Mouse (Mus musculus) left cerebral cortex, postnatal 4 days (tissue): ENCODE data around the gene Limd1. TPM values are rescaled to one million over a fixed set of nuclear protein-coding genes. Genes with fewer than 3 reads are reported as not detected.

Experiments used
- DNase-seq: peaks from one replicate; pipeline ENCODE4 v3.0.0-alpha.2; 2022
- intact Hi-C: fragments of 180-260 bp; cut with DNase I; formaldehyde crosslinking; loops from one replicate; pipeline ENCODE4 v1.15.1; 2025
- total RNA-seq, 2 experiments: library from RNA; stranded (reverse); gene quantifications; 2 replicates each; pipeline ENCODE4 v1.2.3; 2021

Gene Limd1
- total RNA-seq, 2 experiments from 2014 or later, result 9.5 to 10.2 TPM

DNA sequence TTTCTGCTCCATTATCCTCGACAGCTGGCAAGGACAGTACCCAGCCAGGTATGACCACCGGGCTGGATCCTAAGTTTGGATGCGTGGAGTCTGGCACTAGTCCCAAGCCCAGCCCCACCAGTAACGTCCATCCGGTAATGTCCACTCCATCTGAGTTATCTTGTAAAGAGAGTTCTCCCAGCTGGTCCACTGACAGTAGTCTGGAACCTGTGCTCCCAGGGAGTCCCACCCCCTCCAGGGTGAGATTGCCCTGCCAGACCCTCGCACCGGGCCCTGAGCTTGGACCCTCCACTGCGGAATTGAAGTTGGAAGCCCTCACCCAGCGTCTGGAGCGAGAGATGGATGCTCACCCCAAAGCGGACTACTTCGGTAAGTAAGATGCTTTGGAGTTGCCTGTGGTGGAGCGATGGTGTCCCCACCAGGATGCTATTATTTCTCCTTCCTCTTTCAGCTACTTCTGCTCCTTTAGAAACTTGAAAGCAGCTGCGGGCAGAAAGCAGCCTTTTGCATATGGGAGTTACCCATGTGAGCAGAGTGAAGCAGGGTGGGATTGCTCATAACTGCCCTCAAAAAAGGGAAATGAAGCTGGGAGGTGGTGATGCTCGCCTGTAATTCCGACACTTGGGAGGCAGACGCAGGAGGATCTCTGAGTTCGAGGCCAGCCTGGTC, 1.9 kb downstream of the Limd1 start:
- intact Hi-C loops, result no loop called here
- DNase-seq, result no peak

DNA sequence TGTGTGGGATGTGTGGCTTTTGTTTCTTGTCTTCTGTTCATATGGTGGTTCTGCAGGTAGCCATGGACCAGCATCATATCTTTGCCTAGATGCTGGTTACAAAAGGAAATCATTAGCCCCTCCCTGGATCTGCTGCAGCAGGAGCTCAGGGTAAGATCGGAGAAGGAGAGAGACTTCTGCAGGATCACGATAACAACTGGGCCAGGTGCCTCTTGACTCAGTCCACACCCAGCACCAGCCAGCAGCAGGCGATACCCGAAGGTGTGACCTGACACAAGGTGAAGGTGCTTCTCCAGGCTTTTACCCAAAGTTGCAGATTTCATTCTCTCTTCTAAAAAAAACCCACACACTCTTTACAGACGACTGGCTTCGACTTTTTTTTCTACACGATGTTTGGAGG, 2.6 kb downstream of the Limd1 start:
- DNase-seq, result no peak
- intact Hi-C loops, result no loop called here

DNA sequence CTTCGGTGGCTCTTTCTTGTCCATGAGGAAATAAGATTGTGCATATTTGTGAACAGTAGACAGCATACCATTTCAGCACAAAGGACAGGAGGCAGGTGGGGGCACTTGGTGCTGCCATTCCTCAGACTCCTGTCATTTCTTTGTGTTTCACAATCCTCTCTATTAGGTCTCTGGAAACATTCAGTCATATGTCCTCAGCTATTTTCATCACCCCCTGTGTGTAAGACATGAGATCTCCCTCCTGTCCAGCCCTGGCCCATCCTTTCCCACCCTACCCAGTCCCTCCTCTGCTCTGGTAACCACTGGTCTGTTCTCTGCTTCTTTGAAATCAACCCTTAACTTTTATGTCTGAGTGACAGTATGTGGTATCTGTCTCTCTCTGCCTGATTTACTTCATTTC, 5.1 kb downstream of the Limd1 start:
- intact Hi-C loops, result no loop called here

DNA sequence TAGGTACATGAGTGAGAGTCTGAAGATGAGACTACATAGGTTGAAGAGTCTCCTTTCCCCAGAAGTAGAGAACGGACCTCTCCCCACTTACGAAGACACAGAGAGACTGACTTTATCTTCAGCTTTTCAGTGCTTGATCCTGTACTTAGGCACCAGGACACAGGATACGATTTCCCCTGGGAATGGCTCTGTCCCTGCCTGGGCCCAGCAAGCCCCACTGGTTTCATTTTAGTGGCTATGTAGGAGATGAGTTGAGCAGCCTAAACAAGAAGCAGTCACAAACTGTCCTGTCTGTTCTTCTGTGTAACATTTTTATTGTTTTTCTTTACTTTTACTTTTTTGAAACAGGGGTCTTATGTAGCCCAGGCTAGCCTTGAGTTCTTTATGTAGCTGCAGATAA, 6.3 kb downstream of the Limd1 start:
- intact Hi-C loops, result no loop called here
- DNase-seq, result no peak

More for the DNA sequence above, 5.1 kb downstream of the Limd1 start:
- no peak for DNase-seq

DNA sequence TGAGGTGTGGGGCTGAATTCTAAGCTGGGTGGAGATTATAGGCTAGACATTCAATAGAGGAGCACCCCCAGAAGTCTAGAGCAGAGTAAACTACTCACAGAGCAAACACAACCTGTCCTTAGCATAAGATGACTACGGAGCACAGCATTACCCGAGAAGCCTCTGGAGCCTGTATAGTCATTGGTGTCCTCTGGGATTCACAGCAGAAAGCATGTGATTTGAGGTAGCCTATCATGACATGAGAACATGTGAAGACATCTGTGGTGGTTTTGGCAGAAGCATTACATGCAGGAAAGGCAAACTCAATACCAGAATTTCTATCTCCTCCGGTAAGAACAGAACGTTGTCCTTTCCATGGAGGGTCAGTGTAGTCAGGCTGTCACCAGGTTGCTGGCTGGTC, 7.1 kb downstream of the Limd1 start:
- no peak for DNase-seq
- intact Hi-C loops, result no loop called here

DNA sequence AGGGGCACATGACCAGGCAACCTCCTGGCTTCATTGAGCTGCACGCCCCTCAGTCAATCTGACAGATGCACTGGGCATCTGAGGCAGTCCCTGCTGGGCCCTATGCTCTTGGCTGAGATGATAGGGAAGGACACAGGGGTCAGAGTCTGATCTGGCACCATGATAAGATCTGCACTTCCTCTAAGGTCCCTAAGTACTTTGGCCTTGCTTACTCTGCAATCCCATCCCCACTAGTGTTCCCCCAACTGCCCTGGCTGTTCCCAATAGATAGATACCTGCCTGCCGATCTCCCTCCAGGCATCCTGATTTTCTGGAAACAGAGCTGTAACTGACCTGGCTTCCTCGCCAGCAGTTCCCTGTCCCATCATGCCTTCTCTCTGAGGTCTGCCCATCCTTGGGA, 8.1 kb downstream of the Limd1 start:
- DNase-seq, result no peak
- intact Hi-C loops, result no loop called here

DNA sequence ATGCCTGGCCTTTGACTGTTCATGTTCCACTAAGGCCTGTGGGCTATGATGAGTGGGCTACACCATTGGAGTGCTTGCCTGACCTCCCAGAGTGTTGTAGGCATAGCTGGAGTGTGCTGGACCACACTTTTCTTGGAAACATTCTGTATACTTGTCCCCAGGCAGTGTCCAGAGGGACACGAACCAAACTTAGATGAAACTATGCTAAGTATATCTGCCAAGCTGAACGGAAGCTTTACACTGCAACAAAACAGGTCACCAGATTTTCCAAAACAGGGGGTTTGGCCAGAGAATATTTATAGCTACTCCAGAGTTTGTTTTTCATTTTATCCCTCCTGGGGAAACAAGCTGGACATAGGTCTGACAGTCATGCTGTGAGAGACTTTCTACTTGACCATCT, 10.6 kb downstream of the Limd1 start:
- intact Hi-C loops, result no loop called here
- no peak for DNase-seq

DNA sequence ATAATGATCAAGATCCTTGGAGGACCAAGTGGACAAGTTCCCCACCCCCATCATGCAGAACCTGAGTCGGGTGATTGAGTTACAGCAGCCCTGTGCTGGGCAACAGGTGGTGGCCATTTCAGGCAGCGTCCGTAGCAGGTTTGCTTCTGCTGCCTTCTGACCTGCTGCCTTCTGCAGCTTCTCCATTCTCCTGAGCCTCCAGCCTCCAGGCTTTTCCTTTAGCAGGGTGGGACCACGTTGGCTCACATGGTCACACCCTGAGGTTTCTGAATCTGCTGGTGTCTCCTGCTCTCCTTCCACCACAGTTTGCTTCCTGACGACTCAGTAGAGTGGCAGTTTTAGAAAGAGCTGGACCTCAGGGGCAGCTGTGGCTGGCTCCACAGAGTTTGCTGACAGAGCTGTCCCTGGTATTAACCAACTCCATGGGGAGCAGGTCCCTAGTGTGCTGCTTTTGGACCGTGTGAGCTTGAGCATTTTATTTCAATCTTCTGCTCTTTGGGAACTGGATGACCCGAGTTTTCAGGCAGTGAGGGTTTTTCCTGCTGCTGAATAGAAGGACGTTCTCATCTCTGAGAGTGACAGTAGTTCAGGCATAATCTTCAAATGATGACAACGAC, 11.3 kb downstream of the Limd1 start:
- intact Hi-C loops, result no loop called here
- no peak for DNase-seq

DNA sequence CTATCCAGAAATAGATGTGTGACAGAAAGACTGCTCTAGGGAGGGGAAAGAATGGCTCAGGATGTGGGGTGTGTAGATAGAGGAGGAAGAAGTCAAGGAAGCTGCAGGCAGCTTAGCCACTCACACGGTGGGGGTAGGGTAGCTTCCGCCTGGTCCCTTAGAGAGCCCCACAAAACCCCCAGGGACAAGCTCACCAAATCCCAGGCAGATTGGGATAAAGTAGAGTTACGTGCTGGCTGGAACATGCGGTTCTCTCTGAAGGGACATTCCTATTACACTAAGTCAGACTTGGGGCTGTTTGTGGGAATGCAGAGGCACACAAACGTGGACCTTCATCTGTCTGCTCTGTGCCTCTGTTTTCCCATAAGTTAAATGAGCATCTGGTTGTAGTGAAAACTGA, 12.4 kb downstream of the Limd1 start:
- DNase-seq, result no peak
- intact Hi-C loops, result no loop called here

DNA sequence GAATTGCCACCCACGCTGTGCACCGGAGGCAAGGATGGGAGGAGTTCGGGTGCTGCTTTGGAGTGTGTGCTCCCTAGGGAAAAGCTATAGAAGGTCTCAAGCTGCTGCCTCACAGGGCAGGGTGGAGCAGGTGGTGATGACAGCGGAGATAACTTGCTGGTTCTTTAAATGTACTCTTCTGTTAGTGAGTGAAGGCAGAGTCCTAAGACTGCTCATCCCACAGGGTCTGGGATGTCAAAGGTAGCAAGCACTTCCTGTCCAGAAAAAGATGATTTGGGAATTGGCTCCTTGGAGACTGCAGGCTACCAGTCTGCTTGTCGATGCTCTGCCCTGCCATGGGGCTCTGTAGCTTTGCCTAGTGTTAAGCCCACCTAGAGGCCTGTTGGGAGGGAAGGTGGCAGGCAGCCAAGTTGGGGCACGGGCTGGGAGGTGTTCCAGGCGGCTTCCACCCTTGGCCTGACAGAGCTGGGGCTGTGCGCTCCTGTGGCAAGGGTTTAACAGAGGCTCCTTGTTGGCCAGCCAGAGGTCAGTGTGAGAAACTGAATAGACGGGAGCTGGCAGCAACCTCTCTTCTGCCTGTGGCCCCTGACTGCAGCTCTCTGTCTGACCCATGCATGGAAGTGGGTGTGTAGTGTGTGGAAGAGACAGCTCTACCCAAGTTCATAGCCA, 13.5 kb downstream of the Limd1 start:
- intact Hi-C loops, result no loop called here
- peak; percentile 80 for DNase-seq

DNA sequence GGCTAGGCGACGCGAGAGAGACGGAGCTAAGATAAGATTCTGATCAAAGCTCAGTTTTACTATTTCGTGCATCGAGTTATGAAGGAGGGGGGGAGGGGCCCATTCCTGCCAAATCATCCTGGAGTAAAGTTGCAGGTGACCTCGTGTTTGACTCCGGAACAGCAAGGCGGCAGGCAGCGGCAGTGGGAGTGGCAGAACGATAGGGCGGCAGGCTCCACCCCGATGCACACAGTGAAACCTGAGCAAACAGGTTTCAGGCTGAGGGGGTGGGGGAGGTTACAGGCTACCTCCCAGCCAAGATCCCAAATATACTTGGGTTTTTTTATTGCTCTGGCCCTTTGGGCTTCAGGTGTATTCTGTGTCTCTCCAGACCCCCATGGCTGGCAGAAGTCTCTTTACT, 18.2 kb downstream of the Limd1 start:
- no peak for DNase-seq
- intact Hi-C loops, result no loop called here

DNA sequence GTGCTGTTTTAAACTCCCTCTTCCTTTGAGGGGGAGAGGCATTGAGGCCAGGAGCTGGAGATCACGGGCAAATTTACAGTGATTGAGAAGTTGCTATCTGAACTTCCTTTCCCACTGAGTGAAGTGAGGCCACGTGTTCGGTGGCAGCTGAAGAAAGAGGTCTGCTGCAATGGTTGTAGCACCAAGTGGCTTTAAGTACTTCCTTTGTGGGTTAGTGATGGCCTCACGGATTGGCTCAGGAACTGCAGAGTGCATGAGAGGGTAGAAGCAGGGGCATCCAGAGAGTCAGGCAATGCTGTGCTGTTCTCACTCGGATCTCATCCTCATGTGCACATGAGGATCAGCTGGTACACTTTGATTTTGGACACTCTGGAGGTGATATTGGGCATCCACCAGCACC, 19.4 kb downstream of the Limd1 start:
- DNase-seq, result no peak
- intact Hi-C loops, result no loop called here

DNA sequence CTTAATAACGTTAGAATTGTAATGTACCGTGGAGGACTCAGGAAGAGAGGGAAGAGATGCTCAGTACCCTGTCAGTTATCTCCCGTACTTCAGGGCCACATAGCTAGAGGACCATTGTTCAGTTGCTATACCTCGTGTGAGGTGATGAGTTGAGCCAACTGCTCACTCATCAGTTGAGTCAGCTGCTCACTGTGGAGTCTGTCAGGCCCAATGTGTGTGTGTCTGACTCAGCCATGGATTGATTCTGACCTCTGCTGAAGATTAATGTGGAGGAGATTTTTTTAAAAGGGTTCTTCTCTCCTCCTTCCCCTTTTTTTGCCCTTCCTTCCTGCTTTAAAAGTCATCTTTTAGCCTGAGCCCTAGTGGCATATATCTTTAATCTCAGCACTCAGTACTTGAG, 22.0 kb downstream of the Limd1 start:
- no peak for DNase-seq
- intact Hi-C loops, result no loop called here

DNA sequence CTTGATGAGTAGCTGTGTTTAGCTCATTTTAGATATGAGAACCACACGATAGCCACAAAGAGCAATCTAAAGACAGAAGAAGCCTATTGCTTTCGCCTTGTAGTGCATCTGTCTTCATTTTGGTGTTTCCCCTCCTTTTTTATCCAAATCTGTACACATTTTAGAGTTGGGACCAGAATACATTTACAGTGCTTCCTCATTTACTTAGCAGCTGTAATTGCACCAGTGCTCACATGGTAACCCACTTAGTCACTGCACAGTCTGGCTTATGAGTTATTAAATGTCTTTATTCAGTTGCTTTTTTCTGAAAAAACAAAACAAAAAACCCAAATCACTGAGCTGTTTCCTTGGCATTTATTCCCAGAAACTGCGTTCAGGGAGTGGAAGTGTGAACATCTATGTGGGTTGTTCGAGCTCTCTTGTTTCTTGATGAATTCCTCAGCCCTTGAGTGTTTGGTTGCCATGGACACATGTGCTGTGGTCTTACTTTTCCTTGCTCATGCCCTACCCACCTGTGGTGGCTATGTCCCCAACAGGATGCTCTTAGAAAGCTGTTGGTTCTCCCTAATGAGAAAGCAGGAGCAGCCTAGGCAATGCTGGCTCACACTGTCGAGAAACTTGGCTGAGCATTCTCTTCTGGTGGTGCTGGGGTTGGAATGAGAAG, 24.8 kb downstream of the Limd1 start:
- no peak for DNase-seq
- intact Hi-C loops, result no loop called here

DNA sequence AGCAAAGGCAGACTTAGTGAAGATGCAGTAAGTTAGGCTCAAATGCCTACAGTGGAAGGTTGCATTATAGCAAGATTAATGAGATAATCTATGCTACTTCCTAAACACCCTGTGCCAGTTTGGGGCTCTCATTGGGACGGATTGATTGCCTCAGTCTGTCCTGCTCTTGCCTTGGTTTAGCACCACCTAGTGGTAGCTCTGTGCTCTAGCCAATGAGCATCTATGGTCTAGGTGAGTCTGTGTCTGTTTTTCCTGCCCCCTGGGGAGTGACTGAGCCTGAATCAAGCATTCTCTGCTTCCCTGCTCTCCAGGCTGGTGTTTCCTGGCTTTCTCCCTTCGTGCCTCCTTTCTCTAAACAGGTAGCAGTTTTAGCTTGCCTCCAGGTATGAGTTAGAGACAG, 25.8 kb downstream of the Limd1 start:
- intact Hi-C loops, result no loop called here
- peak; percentile 56 for DNase-seq

DNA sequence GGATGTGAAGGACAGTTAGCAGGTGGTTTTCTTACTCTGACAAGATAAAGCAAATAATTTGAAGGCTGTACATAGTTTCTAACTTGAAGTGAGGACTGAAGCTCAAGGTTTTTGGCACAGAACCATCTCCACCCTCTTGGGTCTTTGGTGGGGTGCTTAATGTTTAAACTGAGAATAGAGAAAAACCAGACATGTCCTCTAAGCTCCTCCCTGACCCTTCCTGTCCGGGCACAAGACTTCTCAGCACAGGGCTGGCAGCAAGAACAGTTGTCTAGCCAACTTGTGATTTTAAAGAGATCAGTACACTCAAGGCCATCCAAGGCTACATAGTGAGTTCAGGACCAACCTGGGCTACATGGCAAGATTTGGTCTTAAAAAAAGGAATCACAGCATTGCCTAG, 27.1 kb downstream of the Limd1 start:
- intact Hi-C loops, result loop anchor here (5.0 kb wide), 1 partner anchor 48 kb away; no protein-coding TSS in a partner anchor
- no peak for DNase-seq

DNA sequence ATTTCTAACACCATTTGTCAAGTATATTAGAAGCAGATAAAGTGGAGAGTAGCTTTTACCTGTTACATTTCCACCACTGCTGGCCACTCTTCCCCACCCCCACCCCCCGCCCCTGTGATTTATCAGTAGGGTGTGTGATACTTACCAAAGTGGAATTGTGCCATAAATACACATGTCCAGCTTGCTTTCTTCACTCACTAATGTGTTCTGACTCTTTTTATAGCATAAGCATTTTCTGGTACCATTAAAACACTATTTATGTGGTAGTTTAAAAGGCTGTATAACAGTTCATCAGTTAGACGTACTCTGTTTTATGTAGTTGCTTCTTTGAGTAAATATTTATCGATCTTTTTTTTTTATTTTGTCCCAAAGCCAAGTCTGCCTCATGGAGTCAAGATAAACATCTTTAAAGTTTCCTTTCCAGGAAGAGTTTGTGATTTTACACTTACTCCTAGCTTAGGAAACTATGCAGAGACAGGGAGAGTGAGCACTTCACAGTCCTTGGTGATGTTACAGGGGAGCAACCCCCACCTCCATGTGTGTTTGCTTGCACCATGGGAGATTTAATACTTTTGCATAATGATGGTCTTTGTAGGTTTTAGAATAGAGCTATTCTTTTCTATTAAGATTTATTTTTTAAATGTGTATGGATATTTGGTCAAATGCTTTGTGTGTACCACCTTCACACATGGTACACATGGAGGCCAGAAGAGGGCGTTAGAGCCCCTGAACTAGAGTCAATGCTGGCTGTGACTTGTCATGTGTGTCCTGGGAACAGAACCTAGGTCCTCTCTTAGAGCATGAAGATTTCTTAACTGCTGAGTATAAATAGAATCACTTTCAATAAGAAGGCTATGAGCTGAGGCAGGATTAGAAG, 28.0 kb downstream of the Limd1 start:
- no peak for DNase-seq
- intact Hi-C loops, result loop anchor here (5.0 kb wide), 1 partner anchor 49 kb away; no protein-coding TSS in a partner anchor

DNA sequence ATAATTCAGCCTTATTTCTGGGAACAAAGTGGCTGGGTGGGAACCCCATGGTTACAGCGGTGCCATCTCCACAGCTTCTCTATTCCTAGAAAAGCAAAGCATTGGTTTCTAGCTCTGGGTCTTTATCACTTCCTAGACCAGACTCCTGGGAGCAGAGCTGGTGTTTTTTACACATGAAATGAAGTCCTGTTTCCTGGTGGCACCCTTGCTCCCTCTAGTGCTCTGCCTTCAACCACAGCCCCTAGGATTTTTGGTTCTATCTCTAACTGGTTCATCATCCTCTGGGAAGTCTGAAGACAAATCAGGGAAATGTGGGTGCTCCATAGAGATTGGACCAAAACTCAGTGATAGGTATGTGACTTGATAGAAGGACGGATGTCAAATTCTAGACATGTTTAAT, 28.9 kb downstream of the Limd1 start:
- intact Hi-C loops, result loop anchor here (5.0 kb wide), 1 partner anchor 50 kb away; no protein-coding TSS in a partner anchor
- DNase-seq, result no peak

DNA sequence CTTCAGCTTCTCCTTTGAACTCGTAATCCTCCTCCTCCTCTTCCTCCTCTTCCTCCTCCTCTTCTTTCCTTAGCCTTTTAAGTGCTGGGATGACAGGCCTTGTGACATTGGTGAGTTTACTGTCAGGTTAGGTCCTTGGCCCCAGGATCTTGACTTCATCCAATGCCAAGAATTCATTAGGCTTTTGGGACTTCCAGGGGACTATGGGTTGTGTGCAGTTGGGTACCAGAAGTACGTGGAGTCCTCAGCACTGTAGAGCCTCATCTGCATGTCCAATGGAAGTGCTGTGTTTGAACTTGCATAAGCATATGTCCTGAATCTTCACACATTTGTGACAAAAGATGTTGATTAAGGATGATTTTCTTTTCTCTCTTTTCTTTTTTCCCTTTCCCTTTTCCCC, 30.5 kb downstream of the Limd1 start:
- no peak for DNase-seq
- intact Hi-C loops, result loop anchor here (5.0 kb wide), 1 partner anchor 52 kb away; no protein-coding TSS in a partner anchor
